Mouse (Mus musculus) embryo, embryonic 10.5 days (tissue): ENCODE measurements around the gene Plscr1.

Experiments
- DNase-seq: peaks from one replicate; pipeline ENCODE4 v3.0.0-alpha.2; 2015; ENCODE audit warnings: low spot score

The Plscr1 gene

DNA sequence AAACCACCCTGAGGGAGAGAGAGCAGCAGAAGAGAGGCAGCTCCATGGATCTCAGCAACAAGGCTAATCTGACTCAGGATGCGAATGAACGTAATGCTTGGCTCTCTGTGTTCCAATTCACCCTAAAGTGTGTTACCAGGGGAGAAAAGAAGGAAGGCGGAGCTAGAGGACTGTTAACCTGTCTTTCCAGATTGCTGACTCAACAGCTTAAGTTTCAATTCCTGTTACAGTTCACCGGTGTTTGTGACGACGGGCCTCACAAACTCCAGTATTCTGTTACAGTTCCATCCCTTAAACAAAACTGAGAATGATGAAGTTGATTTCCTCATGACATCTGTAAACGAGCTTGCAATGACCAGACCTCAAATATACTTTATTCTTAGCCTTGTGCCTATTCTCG, 55.5 kb downstream of the Plscr1 start:
- no peak for DNase-seq

GRCm38 (mm10) chr9:92305620-92306220, 56.2 kb downstream of the Plscr1 start:
- no peak for DNase-seq

- DNase-seq = no peak
Observed at GRCm38 (mm10) chr9:92309077-92309476, 59.5 kb downstream of the Plscr1 start, which contains the start of gene 1700057G04Rik. Gene 1700057G04Rik, plus strand, starts transcription at chr9:92309377.

- DNase-seq = no peak
Observed at GRCm38 (mm10) chr9:92316791-92317190, 67.2 kb downstream of the Plscr1 start.
